Comparison of ENCODE assay signal across 16 mouse cellular contexts in the genomic region with DNA sequence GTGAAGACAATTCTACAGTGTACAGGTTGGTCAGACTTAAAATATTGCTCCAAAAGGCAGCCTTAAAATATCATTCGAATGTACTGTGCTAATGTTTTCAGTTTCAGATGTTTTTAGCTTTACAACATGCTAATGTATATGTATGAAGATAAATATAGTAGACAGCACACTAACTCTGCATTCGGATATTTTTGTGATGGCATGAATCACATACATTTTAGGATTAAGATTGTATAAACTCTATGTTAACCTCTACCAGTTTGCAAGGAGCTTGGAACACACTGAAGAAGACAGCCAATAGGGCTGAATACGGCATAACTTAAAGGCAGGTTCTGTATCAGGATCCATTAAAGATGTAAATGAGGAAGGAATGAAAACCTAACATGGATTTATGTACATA.
A peak's percentile ranks its signal among the peaks of the same experiment; 100 is the strongest.
DNase-seq lines count a peak whose midpoint lies in the region; ATAC-seq lines count a peak whose summit lies in the region.
"Had no signal": no experiment of that assay in that cellular context is flagged by ENCODE, and none has a peak within 500 bp of the region (broad histone marks: within the 10 kb centered on the region; RNA-seq: fewer than 3 reads in every experiment).

No protein-coding gene starts in this region.

- no peak for DNase-seq in frontal cortex, postnatal 10 days (ENCODE audit: low spot score in 2 of 2)
- DNase-seq: adrenal gland, adult 2 months; adrenal gland, adult 8-10 months; adrenal gland, postnatal 10 days; adrenal gland, postnatal 14 days; adrenal gland, postnatal 25 days; adrenal gland, postnatal 36 days; B cell, adult 2 months; cerebellum, adult 11 months; cerebellum, adult 11-12 months; cerebellum, adult 18-20 months; cerebellum, adult 2 months had no signal

- ATAC-seq in frontal cortex, adult (ENCODE audit: low TSS enrichment), result peak; percentile 98
- ATAC-seq: activated CD4-positive, CD25-positive, alpha-beta regulatory T cell, adult 4 months; CD4-positive, CD25-positive, alpha-beta regulatory T cell, adult 4 months; Patski had no signal
